Mouse (Mus musculus) C2C12 (cell line): Measurements from ENCODE around the gene Podnl1. TPM values are rescaled to one million over a fixed set of nuclear protein-coding genes. Genes with fewer than 3 reads are reported as not detected.

ENCODE experiments used
- H3K27me3 ChIP-seq: one replicate; pipeline ENCODE4 v1.6.1; 2011; ENCODE audit not compliant: control insufficient read depth, insufficient read depth, insufficient read length
- H3K36me3 ChIP-seq: one replicate; pipeline ENCODE4 v1.6.1; 2011; ENCODE audit not compliant: control insufficient read depth, insufficient read depth
- H3K4me3 ChIP-seq: one replicate; pipeline ENCODE4 v1.5.1; 2011; ENCODE audit warnings: mild to moderate bottlenecking, control low read depth; ENCODE audit not compliant: poor library complexity, insufficient read depth, severe bottlenecking
- H3K79me2 ChIP-seq: one replicate; pipeline ENCODE4 v1.6.1; 2011; ENCODE audit not compliant: control insufficient read depth, insufficient read depth
- H3K79me3 ChIP-seq: one replicate; pipeline ENCODE4 v1.6.1; 2011; ENCODE audit warnings: low read depth, control low read depth
- H3ac ChIP-seq: one replicate; pipeline ENCODE3; 2011; ENCODE audit warnings: low read depth; ENCODE audit not compliant: control insufficient read depth, insufficient read length
- CEBPB ChIP-seq: IDR thresholded peaks from one replicate; pipeline ENCODE4 v1.6.1; 2011; ENCODE audit warnings: low read depth, mild to moderate bottlenecking, control low read depth, moderate library complexity
- CTCF ChIP-seq: IDR thresholded peaks from one replicate; pipeline ENCODE4 v1.5.1; 2011; ENCODE audit not compliant: control insufficient read depth, insufficient read depth, insufficient read length
- FOSL1 ChIP-seq: IDR thresholded peaks from one replicate; pipeline ENCODE4 v1.8.0; 2011; ENCODE audit warnings: mild to moderate bottlenecking, low read length; ENCODE audit not compliant: poor library complexity, insufficient read depth, severe bottlenecking
- MAX ChIP-seq: IDR thresholded peaks from one replicate; pipeline ENCODE4 v1.6.1; 2011; ENCODE audit warnings: mild to moderate bottlenecking, control low read depth
- MYOD1 ChIP-seq: IDR thresholded peaks from one replicate; pipeline ENCODE4 v1.6.1; 2011; ENCODE audit warnings: low read depth; ENCODE audit not compliant: control insufficient read depth, insufficient read length
- MYOG ChIP-seq: IDR thresholded peaks from one replicate; pipeline ENCODE4 v1.6.1; 2011; ENCODE audit not compliant: control insufficient read depth, insufficient read length; ENCODE audit errors: extremely low read depth
- USF1 ChIP-seq: IDR thresholded peaks from one replicate; pipeline ENCODE4 v1.6.1; 2011; ENCODE audit warnings: low read depth, mild to moderate bottlenecking, control low read depth, moderate library complexity
- long read RNA-seq, 2 experiments: library from polyadenylated mRNA; unstranded; transcript quantifications; one replicate each; pipeline ENCODE4 v2.0.0; 2019 to 2020
- polyA plus RNA-seq: library from polyadenylated mRNA; unstranded; fragments of >200 nt; fragmentation: generic; extraction: Trizol; gene quantifications from one replicate; pipeline ENCODE4 v1.2.1, GENCODE M21; 2012; ENCODE audit warnings: missing spikeins

Gene Podnl1
- 10.3 TPM for polyA plus RNA-seq
- long read RNA-seq, experiment 1, partial matches to known transcripts = 22 of 52 reads
- long read RNA-seq, experiment 1, other reads (novel, unspliced or antisense) = 25 of 52 reads
- long read RNA-seq, experiment 2, transcript Podnl1-201 (10 exons, 2,090 nt) = major isoform, 21 of 384 reads
- long read RNA-seq, experiment 2, partial matches to known transcripts = 120 of 384 reads
- long read RNA-seq, experiment 2, other reads (novel, unspliced or antisense) = 243 of 384 reads

DNA sequence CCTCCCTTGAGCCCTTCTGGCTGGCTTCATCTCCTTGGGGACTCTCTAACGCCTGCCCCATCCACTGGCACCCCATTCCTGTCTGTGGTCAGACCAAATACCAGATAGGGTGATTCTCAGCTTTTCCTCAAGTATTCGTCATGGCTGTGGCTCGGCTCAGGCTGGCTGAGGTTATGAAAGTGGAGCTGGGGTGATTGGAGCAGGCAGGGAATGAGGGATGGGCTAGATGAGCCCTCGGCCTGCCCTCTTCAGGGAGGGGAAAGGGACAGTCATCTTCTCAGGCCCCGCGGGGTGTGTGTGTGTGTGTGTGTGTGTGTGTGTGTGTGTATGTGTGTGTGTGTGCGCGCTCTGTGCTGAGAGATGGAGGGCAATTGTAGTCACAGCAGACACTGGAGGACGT is at the start of gene Podnl1:
Podnl1 (plus strand) TSS at position 334 of the 400 bp plus-strand sequence.
- Histone ChIP-seq H3ac (peak within 1 kb of the TSS; percentile 68), H3K4me3 (no peak within 1 kb of the TSS), H3K36me3 (peaks cover 1% of the 10 kb centered on the region), H3K79me3 (no peaks in the 10 kb centered on the region), H3K27me3 (no peaks in the 10 kb centered on the region), H3K79me2 (no peaks in the 10 kb centered on the region)
- peak; percentile 15 for TF ChIP-seq MAX
- no peak for TF ChIP-seq CTCF

DNA sequence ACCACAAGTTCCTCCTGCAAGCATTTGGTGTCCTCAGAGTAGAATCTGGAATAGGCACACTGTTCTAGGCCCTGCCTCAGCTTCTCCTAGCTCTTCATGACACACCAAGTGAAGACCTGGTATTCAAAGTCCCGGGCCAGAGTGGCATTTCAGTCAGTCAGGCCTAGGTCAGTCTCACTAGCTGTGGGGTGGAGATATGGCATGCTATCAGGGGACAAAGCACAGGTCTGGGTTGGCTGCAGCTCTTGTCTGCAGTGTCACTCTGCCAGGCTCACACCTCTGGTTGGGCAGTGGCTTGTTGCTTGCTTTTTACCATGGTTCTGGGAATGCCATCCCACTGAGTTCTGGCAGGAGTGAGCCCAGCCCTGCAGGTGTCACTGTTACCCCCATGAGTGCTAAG is 49.4 kb upstream of the Podnl1 start:
- no peak overlapping the region for H3K4me3 ChIP-seq
- H3ac ChIP-seq = no peak overlapping the region
- peaks cover 20% of the 10 kb centered on the region for H3K79me2 ChIP-seq
- H3K79me3 ChIP-seq = peaks cover 3% of the 10 kb centered on the region
- no peaks in the 10 kb centered on the region for H3K27me3 ChIP-seq
- TF ChIP-seq MYOD1 (no peak), USF1 (no peak), CTCF (no peak), FOSL1 (no peak), MAX (no peak), CEBPB (no peak), MYOG (no peak)
- H3K36me3 ChIP-seq = peaks cover 3% of the 10 kb centered on the region

DNA sequence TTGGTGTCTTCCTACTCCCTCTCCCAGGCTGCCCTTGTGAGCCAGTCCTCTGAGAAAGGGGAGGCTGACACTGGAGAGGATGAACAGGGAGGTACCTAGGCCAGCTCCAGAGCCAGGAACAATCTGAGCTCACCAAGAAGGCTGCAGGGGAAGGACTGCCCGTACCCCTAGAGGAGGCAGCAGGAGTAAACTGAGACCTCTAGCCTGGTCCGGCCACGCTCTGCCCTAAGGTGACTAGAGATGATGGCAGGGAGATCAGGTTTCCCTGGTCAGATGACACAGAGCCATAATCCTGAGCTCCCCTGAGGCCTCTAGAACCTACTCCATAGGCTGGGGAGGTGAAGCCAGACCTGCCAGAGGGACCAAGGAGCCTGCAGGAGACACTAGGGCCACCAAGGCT is 48.9 kb upstream of the Podnl1 start:
- Histone ChIP-seq H3K36me3 (peaks cover 3% of the 10 kb centered on the region), H3K27me3 (no peaks in the 10 kb centered on the region), H3K79me2 (peaks cover 16% of the 10 kb centered on the region), H3K4me3 (no peak overlapping the region), H3ac (no peak overlapping the region), H3K79me3 (peaks cover 3% of the 10 kb centered on the region)
- TF ChIP-seq MYOG (no peak), CTCF (no peak), MAX (no peak), FOSL1 (no peak), MYOD1 (no peak)

DNA sequence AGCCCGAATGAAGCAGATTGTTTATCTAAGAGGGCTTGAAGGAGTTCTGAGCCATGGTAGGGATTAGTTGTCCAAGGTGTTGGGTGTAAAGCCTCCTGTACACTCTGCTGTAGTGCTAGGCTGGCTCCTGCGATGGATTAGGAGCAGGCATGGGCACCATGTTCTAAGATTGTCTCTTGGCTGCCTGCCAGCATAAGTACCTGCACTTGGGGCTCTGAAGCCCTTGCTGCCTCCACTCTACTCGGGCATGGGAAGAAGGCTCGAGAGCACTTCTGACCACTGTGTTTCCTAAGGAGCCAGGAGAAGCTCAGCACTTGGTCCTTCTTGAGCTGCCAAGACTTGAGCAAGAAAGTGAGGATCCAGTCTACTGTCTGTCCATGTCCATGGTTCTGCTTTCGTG is 46.6 kb upstream of the Podnl1 start:
- TF ChIP-seq USF1 (no peak), MYOD1 (no peak), CTCF (no peak), FOSL1 (no peak), MYOG (no peak), CEBPB (no peak), MAX (no peak)
- no peak overlapping the region for H3ac ChIP-seq
- no peaks in the 10 kb centered on the region for H3K79me2 ChIP-seq
- no peaks in the 10 kb centered on the region for H3K79me3 ChIP-seq
- H3K4me3 ChIP-seq = no peak overlapping the region
- no peaks in the 10 kb centered on the region for H3K27me3 ChIP-seq
- peaks cover 18% of the 10 kb centered on the region for H3K36me3 ChIP-seq

DNA sequence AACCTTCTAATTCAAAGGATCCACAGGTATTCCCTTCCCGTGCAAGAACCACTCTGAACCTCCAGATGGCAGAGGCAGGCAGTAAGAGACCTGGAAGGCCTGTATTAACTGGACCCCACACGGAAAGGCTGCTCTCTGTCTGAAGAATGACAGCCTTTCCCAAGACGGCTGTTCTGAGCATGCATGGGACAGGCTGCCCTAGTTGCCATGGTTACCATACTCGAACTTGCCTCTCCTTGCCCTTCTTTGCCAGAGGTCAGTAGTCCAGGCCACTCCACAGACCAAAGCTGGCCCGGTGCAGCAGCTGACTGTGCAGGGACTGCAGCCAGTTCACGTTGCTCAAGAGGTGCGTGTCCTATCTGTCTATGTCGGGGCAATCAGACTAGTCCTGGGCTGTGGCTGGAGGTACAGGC is 42.0 kb upstream of the Podnl1 start:
- H3K27me3 ChIP-seq = no peaks in the 10 kb centered on the region
- no peaks in the 10 kb centered on the region for H3K79me2 ChIP-seq
- H3K4me3 ChIP-seq = no peak overlapping the region
- H3ac ChIP-seq = no peak overlapping the region
- peaks cover 28% of the 10 kb centered on the region for H3K36me3 ChIP-seq
- H3K79me3 ChIP-seq = no peaks in the 10 kb centered on the region
- TF ChIP-seq MAX = no peak
- no peak for TF ChIP-seq CTCF
- TF ChIP-seq MYOD1 = no peak
- TF ChIP-seq MYOG = no peak
- no peak for TF ChIP-seq FOSL1
- no peak for TF ChIP-seq CEBPB
- no peak for TF ChIP-seq USF1
